Mouse (Mus musculus) megakaryocyte progenitor cell, adult 5-6 weeks (primary cell): ENCODE measurements at regions not wholly inside any gene's neighbourhood (a gene's known extent, or its start where the extent isn't known, plus 50 kb on each side); places are given as distances from the start of the nearest gene placed in this dataset.

Source experiments
- ATAC-seq: replicated peaks from 2 replicates; pipeline ENCODE4 v1.8.0; 2016; ENCODE audit warnings: mild to moderate bottlenecking, moderate TSS enrichment, inconsistent platforms; ENCODE audit not compliant: poor library complexity

- ATAC-seq = peak; percentile 52; the same call in 1 of the 2 replicates
Measured at GRCm38 (mm10) chr7:62924585-62925331, 101.3 kb upstream of the A26c2 start.

- no peak for ATAC-seq
Measured at GRCm38 (mm10) chr7:62922246-62922645, 98.8 kb upstream of the A26c2 start.

- no peak for ATAC-seq
Measured at GRCm38 (mm10) chr7:62894337-62894736, 70.9 kb upstream of the A26c2 start.

- ATAC-seq = peak; percentile 91
Measured at GRCm38 (mm10) chr7:62877033-62877432, 53.6 kb upstream of the A26c2 start.
